Comparison of ENCODE assay signal across 23 mouse cellular contexts in the genomic region with DNA sequence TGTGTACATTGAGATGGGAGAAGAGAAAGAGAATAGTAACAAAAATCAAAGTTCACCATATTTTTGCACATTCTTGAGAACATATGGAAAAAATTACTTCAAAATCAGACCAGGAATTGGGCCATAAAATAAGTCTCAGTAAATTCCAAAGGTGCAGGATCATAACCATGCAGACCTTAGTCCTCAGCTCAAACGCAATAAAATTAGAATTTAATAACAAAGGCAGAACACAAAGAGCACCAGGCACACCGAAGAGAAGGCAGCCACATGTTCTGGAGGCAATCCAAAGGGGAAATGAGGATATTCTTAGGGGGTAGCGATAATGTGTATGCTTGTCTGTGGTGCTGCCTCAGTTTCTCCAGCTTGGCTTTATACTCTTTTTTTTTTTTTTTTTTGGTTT. TPM values are rescaled to one million over a fixed set of nuclear protein-coding genes. Genes with fewer than 3 reads are reported as not detected.
DNase-seq lines count a peak whose midpoint lies in the region; ATAC-seq lines count a peak whose summit lies in the region.
"Had no signal": no experiment of that assay in that cellular context is flagged by ENCODE, and none has a peak within 500 bp of the region (broad histone marks: within the 10 kb centered on the region; RNA-seq: fewer than 3 reads in every experiment).

No protein-coding gene starts in this region.

- peak; percentile 63 for ATAC-seq in limb, embryonic 12.5 days (ENCODE audit: insufficient number of reproducible peaks, insufficient read depth, low FRiP score, low TSS enrichment, low read depth)
- ATAC-seq in limb, embryonic 15.5 days (ENCODE audit: insufficient number of reproducible peaks, low FRiP score, low TSS enrichment, low read depth): no peak
- ATAC-seq: Patski had no signal

- H3K9me3 ChIP-seq in limb, embryonic 12.5 days: peaks cover 10% of the 10 kb centered on the region
- no peaks in the 10 kb centered on the region for H3K9me3 ChIP-seq in limb, embryonic 15.5 days
- H3K9me3 ChIP-seq: embryonic facial prominence, embryonic 15.5 days; forebrain, embryonic 15.5 days; heart, embryonic 10.5 days; hindbrain, embryonic 15.5 days had no signal

- H3K36me3 ChIP-seq in limb, embryonic 12.5 days: no peaks in the 10 kb centered on the region
- H3K36me3 ChIP-seq in limb, embryonic 15.5 days: no peaks in the 10 kb centered on the region
- H3K36me3 ChIP-seq: embryonic facial prominence, embryonic 15.5 days; forebrain, embryonic 15.5 days; heart, embryonic 10.5 days; heart, embryonic 13.5 days; hindbrain, embryonic 12.5 days; hindbrain, embryonic 15.5 days had no signal

- no peaks in the 10 kb centered on the region for H3K27me3 ChIP-seq in limb, embryonic 12.5 days
- H3K27me3 ChIP-seq in limb, embryonic 15.5 days: no peaks in the 10 kb centered on the region
- H3K27me3 ChIP-seq: embryonic facial prominence, embryonic 15.5 days; forebrain, embryonic 15.5 days; heart, embryonic 13.5 days; hindbrain, embryonic 12.5 days; hindbrain, embryonic 15.5 days; Patski had no signal

- H3K4me3 ChIP-seq in limb, embryonic 12.5 days (replicated peaks): no peak overlapping the region
- H3K4me3 ChIP-seq in limb, embryonic 15.5 days: no peak overlapping the region
- H3K4me3 ChIP-seq: embryonic facial prominence, embryonic 15.5 days; forebrain, embryonic 15.5 days; heart, adult 2 months; heart, embryonic 10.5 days; heart, embryonic 13.5 days; hindbrain, embryonic 12.5 days; hindbrain, embryonic 15.5 days had no signal

- peaks cover 10% of the 10 kb centered on the region for H3K4me1 ChIP-seq in limb, embryonic 12.5 days (replicated peaks)
- peaks cover 16% of the 10 kb centered on the region for H3K4me1 ChIP-seq in limb, embryonic 15.5 days
- H3K4me1 ChIP-seq: embryonic facial prominence, embryonic 15.5 days; forebrain, embryonic 15.5 days; hindbrain, embryonic 12.5 days; hindbrain, embryonic 15.5 days had no signal

- 21% methylated on average over 3 of the region's 3 CpGs for WGBS in limb, embryonic 12.5 days
- WGBS in limb, embryonic 15.5 days: 33% methylated on average over 3 of the region's 3 CpGs

- no peak overlapping the region for H3K4me2 ChIP-seq in limb, embryonic 12.5 days
- no peak overlapping the region for H3K4me2 ChIP-seq in limb, embryonic 15.5 days
- H3K4me2 ChIP-seq: embryonic facial prominence, embryonic 15.5 days; forebrain, embryonic 15.5 days; heart, embryonic 13.5 days; hindbrain, embryonic 12.5 days; hindbrain, embryonic 15.5 days had no signal

- no peak overlapping the region for H3K9ac ChIP-seq in limb, embryonic 12.5 days (replicated peaks)
- no peak overlapping the region for H3K9ac ChIP-seq in limb, embryonic 15.5 days
- H3K9ac ChIP-seq: embryonic facial prominence, embryonic 15.5 days; forebrain, embryonic 15.5 days; heart, embryonic 13.5 days; hindbrain, embryonic 12.5 days; hindbrain, embryonic 15.5 days had no signal

- DNase-seq in 3T3-L1 (ENCODE audit: low read depth, low spot score) (peak; percentile 64), NIH3T3 (ENCODE audit: low read depth) (peak; percentile 59)
- DNase-seq in kidney, adult 8-10 months: no peak
- DNase-seq in thymus, postnatal 4 days: no peak
- DNase-seq: adrenal gland, postnatal 10 days; adrenal gland, postnatal 36 days; cerebellum, adult 11 months; cerebellum, adult 2 months; cerebellum, adult 9-11 months; cerebellum, postnatal 25 days; gastrocnemius, postnatal 10 days; gastrocnemius, postnatal 36 days; heart, adult 2 months; heart, postnatal 14 days had no signal

- H3K27ac ChIP-seq in limb, embryonic 12.5 days: no peak overlapping the region; the same call in 1 of the 2 replicates
- peak overlapping the region; percentile 60; the same call in 1 of the 2 replicates for H3K27ac ChIP-seq in limb, embryonic 15.5 days
- H3K27ac ChIP-seq: embryonic facial prominence, embryonic 15.5 days; forebrain, embryonic 15.5 days; heart, adult 2 months; heart, embryonic 10.5 days; heart, embryonic 13.5 days; hindbrain, embryonic 12.5 days; hindbrain, embryonic 15.5 days had no signal

RNA-seq across cellular contexts. Expression of a gene that starts 18.3 kb away (rescaled TPM):
- 16.2 and 19.0 TPM in 2 replicates for polyA plus RNA-seq in limb, embryonic 12.5 days (2016; fragmentation: Nextera tagmentation; extraction: Ambion mirVana)
- 14.9 and 16.1 TPM in 2 replicates for polyA plus RNA-seq in limb, embryonic 15.5 days (2015; fragmentation: Nextera tagmentation; extraction: Ambion mirVana)

Comparison
In these comparisons a context has a peak if more than half of its experiments do, and no peak if none do; other contexts are left out.
1. DNase-seq: peak in 3T3-L1 (single experiment) and NIH3T3 (single experiment); none in kidney, adult 8-10 months (0 of 2) and thymus, postnatal 4 days (single experiment).